Mouse (Mus musculus) hindbrain, postnatal 0 days (tissue): Measurements from ENCODE around the gene Thap4. TPM values are rescaled to one million over a fixed set of nuclear protein-coding genes. Genes with fewer than 3 reads are reported as not detected.

Source experiments
- ATAC-seq: fragments of 200-750 bp; cut with Nextera tagmentation; 2 replicates; pipeline ENCODE4 v1.8.0; 2017; ENCODE audit warnings: mild to moderate bottlenecking, moderate TSS enrichment, moderate library complexity
- DNase-seq: peaks from one replicate; pipeline ENCODE4 v3.0.0-alpha.2; 2015; ENCODE audit warnings: low spot score
- H3K27ac ChIP-seq: fragments of 300-500 bp; sonication (generic); 2 replicates; pipeline ENCODE4 v1.5.1; 2014; ENCODE audit warnings: mild to moderate bottlenecking
- H3K27me3 ChIP-seq: fragments of 300-500 bp; sonication (generic); 2 replicates; pipeline ENCODE4 v1.6.1; 2014; ENCODE audit warnings: low read length, mixed read lengths; ENCODE audit not compliant: insufficient read depth
- H3K36me3 ChIP-seq: fragments of 300-500 bp; sonication (generic); 2 replicates; pipeline ENCODE4 v1.6.1; 2014; ENCODE audit warnings: low read length, mixed read lengths; ENCODE audit not compliant: insufficient read depth
- H3K4me1 ChIP-seq: fragments of 300-500 bp; sonication (generic); 2 replicates; pipeline ENCODE4 v1.6.1; 2014; ENCODE audit warnings: antibody characterized with exemption, low read length, mixed read lengths; ENCODE audit not compliant: insufficient read depth
- H3K4me2 ChIP-seq: fragments of 300-500 bp; sonication (generic); 2 replicates; pipeline ENCODE4 v1.6.1; 2014; ENCODE audit warnings: low read depth, mild to moderate bottlenecking, low read length, moderate library complexity, mixed read lengths
- H3K4me3 ChIP-seq: fragments of 300-500 bp; sonication (generic); 2 replicates; pipeline ENCODE4 v1.5.1; 2014; ENCODE audit warnings: low read length
- H3K9ac ChIP-seq: fragments of 300-500 bp; sonication (generic); replicated peaks from 2 replicates; pipeline ENCODE4 v1.6.1; 2014; ENCODE audit warnings: mild to moderate bottlenecking, low read length, moderate library complexity, mixed read lengths
- H3K9me3 ChIP-seq: fragments of 300-500 bp; sonication (generic); 2 replicates; pipeline ENCODE4 v1.6.1; 2016; ENCODE audit warnings: low read length, mixed read lengths
- CTCF ChIP-seq: IDR thresholded peaks from 2 replicates; pipeline ENCODE4 v1.5.1; 2016; ENCODE audit warnings: antibody characterized with exemption, control low read depth, low read depth
- WGBS: fragments of 180-500 bp; shearing (Covaris S2); extraction: QIAGEN DNeasy Blood & Tissue Kit; methylation state at CpG from one replicate; pipeline ENCODE4 v1.1.7; 2014; 5-methylcytosine and 5-hydroxymethylcytosine counted together
- polyA plus RNA-seq: library from polyadenylated mRNA; unstranded; fragments of >200 nt; fragmentation: Nextera tagmentation; extraction: Ambion mirVana; gene quantifications from 2 replicates; pipeline ENCODE4 v1.2.1, GENCODE M21; 2015
- total RNA-seq: library from RNA; depleted of rRNA; stranded (reverse); fragments of >200 nt; gene quantifications from 2 replicates; pipeline ENCODE4 v1.2.3, GENCODE M21; 2014

The Thap4 gene
- total and polyA plus RNA-seq, 2 experiments from 2014 or later: 49.9 to 58.7 TPM

DNA sequence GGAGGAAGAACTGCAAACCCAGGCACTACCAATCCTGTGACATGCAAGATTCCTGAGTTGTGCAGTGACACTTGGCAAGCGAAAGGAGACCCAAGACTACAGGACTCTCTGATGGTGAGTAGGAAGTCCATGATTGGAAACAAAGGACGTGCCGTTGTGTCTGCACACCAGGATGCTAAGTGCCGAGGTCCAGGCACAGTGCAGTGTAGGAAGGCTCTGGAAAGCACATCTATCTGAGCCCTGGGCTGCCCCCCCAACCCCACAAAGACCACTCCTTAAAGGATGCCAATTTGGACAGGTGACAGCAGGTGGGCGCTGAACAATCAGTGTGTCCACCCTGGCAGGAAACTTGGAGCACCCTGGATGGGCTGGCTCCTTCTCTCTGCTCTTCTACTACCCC, 23.6 kb downstream of the Thap4 start:
- WGBS: 83% methylated on average over 5 of the region's 5 CpGs
- H3K4me3 ChIP-seq: no peak overlapping the region
- peak overlapping the region; percentile 46; the same call in 1 of the 2 replicates for H3K27ac ChIP-seq
- DNase-seq (no peak), ATAC-seq (peak; percentile 21)
- no peaks in the 10 kb centered on the region for H3K9me3 ChIP-seq
- H3K4me2 ChIP-seq: no peak overlapping the region
- 0 out of 2 replicates have a peak, but pooled peaks cover 3% of the 10 kb centered on the region for H3K4me1 ChIP-seq
- no peak overlapping the region for H3K9ac ChIP-seq
- no peaks in the 10 kb centered on the region for H3K36me3 ChIP-seq
- no peaks in the 10 kb centered on the region for H3K27me3 ChIP-seq
- no peak for TF ChIP-seq CTCF

DNA sequence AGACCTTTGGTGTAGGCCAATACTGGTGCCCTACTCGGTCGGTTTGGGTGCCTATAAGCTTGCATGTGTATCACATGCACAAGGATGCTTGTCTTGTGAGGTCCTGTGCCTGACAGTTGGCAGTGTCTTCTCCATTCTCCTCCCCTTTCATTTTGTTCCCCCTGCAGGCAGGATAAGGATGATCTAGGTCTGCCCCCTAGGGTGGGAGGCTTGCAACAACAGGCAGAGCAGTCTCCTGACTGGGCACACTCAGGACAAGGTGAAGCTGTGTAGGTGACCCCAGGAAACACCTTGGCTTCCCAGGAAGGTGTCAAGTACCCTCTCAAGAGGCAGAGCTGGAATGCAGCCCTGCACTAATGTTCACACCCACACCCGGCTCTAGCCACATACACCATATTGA, 27.7 kb downstream of the Thap4 start:
- peak; percentile 22; the same call in 1 of the 2 replicates for ATAC-seq
- WGBS: 73% methylated on average over 3 of the region's 3 CpGs

DNA sequence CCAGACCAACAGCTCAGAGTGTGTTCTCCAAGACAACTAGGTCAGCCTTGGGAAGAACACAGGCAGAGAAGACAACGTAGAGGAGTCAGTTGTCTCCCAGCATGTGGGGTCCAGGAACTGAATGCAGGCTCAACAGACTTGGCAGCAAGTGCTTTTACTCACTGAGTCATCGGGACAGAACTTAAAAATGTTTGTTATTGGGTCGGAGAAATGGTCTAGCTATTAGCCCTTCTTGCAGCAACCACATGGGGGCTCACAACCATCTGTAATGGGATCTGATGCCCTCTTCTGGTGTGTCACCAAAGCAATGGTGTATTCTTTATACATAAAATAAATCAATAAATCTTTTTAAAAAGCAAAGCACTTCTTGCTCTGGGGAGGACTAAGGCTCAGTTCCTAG, 28.5 kb downstream of the Thap4 start:
- TF ChIP-seq CTCF: peak; percentile 33
- no peak overlapping the region for H3K27ac ChIP-seq
- DNase-seq (no peak), ATAC-seq (no peak)
- H3K9ac ChIP-seq: no peak overlapping the region
- no peak overlapping the region for H3K4me2 ChIP-seq
- WGBS: 57% methylated on average over 3 of the region's 3 CpGs
- no peaks in the 10 kb centered on the region for H3K27me3 ChIP-seq
- no peak overlapping the region for H3K4me3 ChIP-seq
- no peaks in the 10 kb centered on the region for H3K9me3 ChIP-seq
- H3K36me3 ChIP-seq: 0 out of 2 replicates have a peak, but pooled peaks cover 6% of the 10 kb centered on the region
- H3K4me1 ChIP-seq: no peaks in the 10 kb centered on the region

More for the DNA sequence above, 27.7 kb downstream of the Thap4 start:
- Histone ChIP-seq H3K9me3 (no peaks in the 10 kb centered on the region), H3K9ac (no peak overlapping the region), H3K36me3 (0 out of 2 replicates have a peak, but pooled peaks cover 6% of the 10 kb centered on the region), H3K4me1 (0 out of 2 replicates have a peak, but pooled peaks cover under 1% of the 10 kb centered on the region), H3K4me3 (no peak overlapping the region), H3K4me2 (no peak overlapping the region), H3K27ac (no peak overlapping the region), H3K27me3 (no peaks in the 10 kb centered on the region)
- DNase-seq: peak; percentile 51
- TF ChIP-seq CTCF: peak; percentile 79

DNA sequence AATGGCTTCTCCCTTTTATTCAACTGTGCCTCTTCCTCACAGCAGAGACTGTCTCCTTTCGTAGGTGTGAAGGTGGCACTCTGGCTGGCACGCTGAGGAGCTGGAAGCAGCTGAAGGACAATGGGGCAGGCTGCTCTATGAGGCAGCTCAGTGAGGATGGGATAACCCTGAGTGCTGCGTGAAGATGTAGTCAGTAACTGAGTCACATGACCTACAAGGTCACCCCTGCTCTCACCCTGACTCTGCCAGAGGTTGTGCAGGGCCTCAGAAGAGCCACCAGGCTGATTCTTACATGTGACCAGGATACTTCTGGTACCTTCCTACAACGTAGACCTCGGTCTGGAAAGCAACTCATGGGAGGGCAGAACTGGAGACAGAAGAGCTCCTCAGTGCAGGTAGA, 29.0 kb downstream of the Thap4 start:
- Histone ChIP-seq H3K9me3 (no peaks in the 10 kb centered on the region), H3K4me2 (no peak overlapping the region), H3K27ac (no peak overlapping the region), H3K27me3 (no peaks in the 10 kb centered on the region), H3K9ac (no peak overlapping the region), H3K4me3 (no peak overlapping the region), H3K36me3 (0 out of 2 replicates have a peak, but pooled peaks cover 6% of the 10 kb centered on the region), H3K4me1 (no peaks in the 10 kb centered on the region)
- no peak for TF ChIP-seq CTCF
- no peak for ATAC-seq
- DNase-seq: no peak
- WGBS: 90% methylated on average over 5 of the region's 5 CpGs

DNA sequence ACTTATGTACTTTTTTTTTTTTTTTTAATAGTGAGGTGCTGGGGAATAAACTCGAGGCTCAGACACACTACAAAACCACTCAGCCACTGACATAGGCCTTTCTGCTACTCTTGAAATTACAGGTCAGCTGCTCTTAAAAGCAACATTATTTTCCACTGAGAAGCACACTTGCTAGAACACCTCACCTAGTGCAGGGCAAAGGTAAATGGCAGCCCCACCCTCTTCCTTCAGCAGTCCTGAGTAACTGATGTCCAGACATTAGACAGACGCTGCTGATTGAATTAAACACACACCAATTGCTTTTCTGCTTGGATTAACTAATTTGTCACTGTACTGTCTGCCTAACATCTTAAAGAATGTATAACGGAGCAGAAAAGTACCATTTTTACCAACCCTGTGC, 30.0 kb downstream of the Thap4 start:
- Histone ChIP-seq H3K4me3 (no peak overlapping the region), H3K27me3 (no peaks in the 10 kb centered on the region), H3K27ac (no peak overlapping the region), H3K9me3 (no peaks in the 10 kb centered on the region), H3K4me1 (no peaks in the 10 kb centered on the region), H3K36me3 (0 out of 2 replicates have a peak, but pooled peaks cover 6% of the 10 kb centered on the region), H3K9ac (no peak overlapping the region), H3K4me2 (no peak overlapping the region)
- 71% methylated on average over 3 of the region's 3 CpGs for WGBS
- DNase-seq (no peak), ATAC-seq (no peak)
- TF ChIP-seq CTCF: no peak

DNA sequence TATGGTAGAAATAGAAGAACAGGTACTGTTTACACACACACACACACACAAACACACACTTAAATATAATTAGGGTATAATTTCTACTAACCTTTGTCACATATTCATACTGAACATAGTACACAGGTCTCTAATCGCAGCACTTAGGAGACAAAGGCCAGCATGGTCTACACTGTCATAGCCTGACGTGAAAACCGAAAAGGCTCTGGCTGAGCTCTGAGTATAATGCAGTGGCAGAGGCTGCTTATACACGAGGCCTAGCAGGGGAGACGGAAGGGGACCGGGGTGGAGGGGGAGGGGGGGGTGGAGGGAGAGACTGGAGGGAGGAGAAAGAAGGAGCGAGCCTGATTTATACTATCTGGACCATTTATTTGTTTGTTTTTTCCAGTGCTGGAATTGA, 33.1 kb downstream of the Thap4 start:
- no peaks in the 10 kb centered on the region for H3K4me1 ChIP-seq
- DNase-seq (no peak), ATAC-seq (no peak)
- no peak overlapping the region for H3K27ac ChIP-seq
- no peak overlapping the region for H3K4me3 ChIP-seq
- no peak overlapping the region for H3K4me2 ChIP-seq
- H3K27me3 ChIP-seq: no peaks in the 10 kb centered on the region
- H3K36me3 ChIP-seq: peaks cover 7% of the 10 kb centered on the region; the same call in 1 of the 2 replicates
- H3K9me3 ChIP-seq: no peaks in the 10 kb centered on the region
- 63% methylated on average over 7 of the region's 7 CpGs for WGBS
- H3K9ac ChIP-seq: no peak overlapping the region
- TF ChIP-seq CTCF: no peak

DNA sequence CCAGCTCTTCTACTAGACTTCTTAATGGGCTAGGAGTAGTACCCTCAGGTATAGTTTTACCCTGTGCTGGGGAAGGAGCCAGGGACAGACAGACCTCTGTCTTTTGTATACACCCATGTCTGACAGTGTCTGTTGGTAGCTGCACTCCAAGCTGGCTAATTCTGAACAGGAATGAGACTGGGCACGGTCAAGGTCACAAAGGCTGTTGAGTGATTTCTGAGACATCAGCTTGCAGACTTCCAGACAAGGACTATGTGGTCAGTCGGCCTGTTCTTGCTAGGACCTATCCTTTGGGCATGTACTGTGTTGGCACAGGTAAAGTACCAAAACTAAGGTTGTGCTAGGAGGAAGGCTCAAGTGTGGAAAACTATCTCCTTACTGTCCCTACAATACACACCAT, 38.5 kb downstream of the Thap4 start:
- no peak for ATAC-seq
- Histone ChIP-seq H3K27me3 (no peaks in the 10 kb centered on the region), H3K36me3 (peaks cover 6% of the 10 kb centered on the region; the same call in 1 of the 2 replicates), H3K9me3 (no peaks in the 10 kb centered on the region), H3K4me1 (no peaks in the 10 kb centered on the region), H3K4me2 (no peak overlapping the region), H3K9ac (no peak overlapping the region), H3K27ac (no peak overlapping the region), H3K4me3 (no peak overlapping the region)
- TF ChIP-seq CTCF: no peak
- DNase-seq: no peak
- WGBS: 90% methylated on average over 2 of the region's 2 CpGs
